Mouse (Mus musculus) forebrain, embryonic 14.5 days (tissue): ENCODE measurements around the gene Unc79. TPM values are rescaled to one million over a fixed set of nuclear protein-coding genes. Genes with fewer than 3 reads are reported as not detected.

Source experiments
- ATAC-seq: fragments of 200-750 bp; cut with Nextera tagmentation; 2 replicates; pipeline ENCODE4 v1.8.0; 2017; ENCODE audit warnings: mild to moderate bottlenecking, moderate library complexity
- DNase-seq: peaks from one replicate; pipeline ENCODE4 v3.0.0-alpha.2; 2015; ENCODE audit warnings: low spot score
- H3K27ac ChIP-seq: fragments of 300-500 bp; sonication (generic); 2 replicates; pipeline ENCODE4 v1.5.1; 2014; ENCODE audit warnings: low read depth, mild to moderate bottlenecking, control low read depth, low read length, moderate library complexity
- H3K27me3 ChIP-seq: fragments of 300-500 bp; sonication (generic); replicated peaks from 2 replicates; pipeline ENCODE4 v1.6.1; 2014; ENCODE audit warnings: low read length, control low read depth, mixed read lengths; ENCODE audit not compliant: control insufficient read depth, insufficient read depth
- H3K36me3 ChIP-seq: fragments of 300-500 bp; sonication (generic); 2 replicates; pipeline ENCODE4 v1.6.1; 2014; ENCODE audit warnings: low read length, control low read depth; ENCODE audit not compliant: control insufficient read depth, insufficient read depth
- H3K4me1 ChIP-seq: fragments of 300-500 bp; sonication (generic); 2 replicates; pipeline ENCODE4 v1.6.1; 2014; ENCODE audit warnings: antibody characterized with exemption, low read length, control low read depth; ENCODE audit not compliant: control insufficient read depth, insufficient read depth
- H3K4me2 ChIP-seq: fragments of 300-500 bp; sonication (generic); 2 replicates; pipeline ENCODE4 v1.6.1; 2014; ENCODE audit warnings: mild to moderate bottlenecking, control low read depth, low read length
- H3K4me3 ChIP-seq: fragments of 300-500 bp; sonication (generic); 2 replicates; pipeline ENCODE4 v1.5.1; 2014; ENCODE audit warnings: low read depth, low read length, control low read depth
- H3K9ac ChIP-seq: fragments of 300-500 bp; sonication (generic); 2 replicates; pipeline ENCODE4 v1.6.1; 2014; ENCODE audit warnings: mild to moderate bottlenecking, low read length, control low read depth, moderate library complexity
- H3K9me3 ChIP-seq: fragments of 300-500 bp; sonication (generic); replicated peaks from 2 replicates; pipeline ENCODE4 v1.6.1; 2016; ENCODE audit warnings: low read length, control low read depth, mixed read lengths; ENCODE audit not compliant: control insufficient read depth
- WGBS: fragments of 180-500 bp; shearing (Covaris S2); extraction: QIAGEN DNeasy Blood & Tissue Kit; methylation state at CpG from one replicate; pipeline ENCODE4 v1.1.7; 2014; 5-methylcytosine and 5-hydroxymethylcytosine counted together
- polyA plus RNA-seq: library from polyadenylated mRNA; unstranded; fragments of >200 nt; fragmentation: Nextera tagmentation; extraction: Ambion mirVana; gene quantifications from 2 replicates; pipeline ENCODE4 v1.2.1, GENCODE M21; 2014

Unc79 gene
- polyA plus RNA-seq, 1 experiment from 2014 or later: 6.0 TPM

GRCm38 (mm10) chr12:103091831-103092230 is 143.2 kb downstream of the Unc79 start:
- Histone ChIP-seq H3K9ac (no peak overlapping the region), H3K9me3 (no peaks in the 10 kb centered on the region), H3K4me2 (no peak overlapping the region), H3K4me1 (no peaks in the 10 kb centered on the region), H3K27ac (no peak overlapping the region), H3K36me3 (peaks cover 13% of the 10 kb centered on the region), H3K4me3 (no peak overlapping the region), H3K27me3 (no peaks in the 10 kb centered on the region)
- ATAC-seq (no peak), DNase-seq (no peak)
- WGBS: 91% methylated on average over 6 of the region's 6 CpGs

- H3K4me2 ChIP-seq: no peak overlapping the region
- no peak overlapping the region for H3K27ac ChIP-seq
Observed at GRCm38 (mm10) chr12:103095160-103095559, 146.5 kb downstream of the Unc79 start.

GRCm38 (mm10) chr12:103099185-103099584 is 150.5 kb downstream of the Unc79 start:
- H3K4me2 ChIP-seq: no peak overlapping the region
- 70% methylated on average over 1 of the region's 1 CpGs for WGBS
- no peaks in the 10 kb centered on the region for H3K27me3 ChIP-seq
- no peaks in the 10 kb centered on the region for H3K9me3 ChIP-seq
- no peak overlapping the region for H3K4me3 ChIP-seq
- no peaks in the 10 kb centered on the region for H3K4me1 ChIP-seq
- no peak for ATAC-seq
- H3K36me3 ChIP-seq: 0 out of 2 replicates have a peak, but pooled peaks cover 9% of the 10 kb centered on the region
- no peak overlapping the region for H3K9ac ChIP-seq
- H3K27ac ChIP-seq: no peak overlapping the region
- peak; percentile 26 for DNase-seq

More at GRCm38 (mm10) chr12:103095160-103095559, 146.5 kb downstream of the Unc79 start:
- peaks cover 13% of the 10 kb centered on the region for H3K36me3 ChIP-seq
- H3K9ac ChIP-seq: no peak overlapping the region
- H3K4me1 ChIP-seq: no peaks in the 10 kb centered on the region
- H3K27me3 ChIP-seq: no peaks in the 10 kb centered on the region
- no peaks in the 10 kb centered on the region for H3K9me3 ChIP-seq
- WGBS: 89% methylated on average over 5 of the region's 5 CpGs
- H3K4me3 ChIP-seq: no peak overlapping the region
- DNase-seq (no peak), ATAC-seq (no peak)

GRCm38 (mm10) chr12:103100088-103100487 is 151.4 kb downstream of the Unc79 start:
- H3K4me3 ChIP-seq: no peak overlapping the region
- no peak overlapping the region for H3K9ac ChIP-seq
- H3K4me1 ChIP-seq: no peaks in the 10 kb centered on the region
- ATAC-seq (no peak), DNase-seq (no peak)
- no peak overlapping the region for H3K27ac ChIP-seq
- peaks cover 13% of the 10 kb centered on the region for H3K36me3 ChIP-seq
- H3K4me2 ChIP-seq: no peak overlapping the region
- H3K27me3 ChIP-seq: no peaks in the 10 kb centered on the region
- no peaks in the 10 kb centered on the region for H3K9me3 ChIP-seq
- WGBS: 68% methylated on average over 5 of the region's 5 CpGs

- WGBS: 33% methylated on average over 2 of the region's 2 CpGs
- no peaks in the 10 kb centered on the region for H3K9me3 ChIP-seq
- no peaks in the 10 kb centered on the region for H3K27me3 ChIP-seq
- no peak overlapping the region for H3K9ac ChIP-seq
- H3K36me3 ChIP-seq: peaks cover 20% of the 10 kb centered on the region
- H3K4me1 ChIP-seq: no peaks in the 10 kb centered on the region
- H3K4me3 ChIP-seq: no peak overlapping the region
- DNase-seq (no peak), ATAC-seq (no peak)
- no peak overlapping the region for H3K4me2 ChIP-seq
- H3K27ac ChIP-seq: no peak overlapping the region
Observed at GRCm38 (mm10) chr12:103103041-103103440, 154.4 kb downstream of the Unc79 start.

- peaks cover 21% of the 10 kb centered on the region for H3K36me3 ChIP-seq
- no peak overlapping the region for H3K4me3 ChIP-seq
- WGBS: 28% methylated on average over 5 of the region's 5 CpGs
- no peak overlapping the region for H3K27ac ChIP-seq
- no peak overlapping the region for H3K4me2 ChIP-seq
- no peaks in the 10 kb centered on the region for H3K27me3 ChIP-seq
- DNase-seq: no peak
- no peaks in the 10 kb centered on the region for H3K4me1 ChIP-seq
- no peak overlapping the region for H3K9ac ChIP-seq
- no peak for ATAC-seq
- no peaks in the 10 kb centered on the region for H3K9me3 ChIP-seq
Observed at GRCm38 (mm10) chr12:103103601-103104000, 154.9 kb downstream of the Unc79 start.

GRCm38 (mm10) chr12:103109301-103109700 is 160.6 kb downstream of the Unc79 start:
- no peaks in the 10 kb centered on the region for H3K9me3 ChIP-seq
- no peaks in the 10 kb centered on the region for H3K27me3 ChIP-seq
- WGBS: 91% methylated on average over 7 of the region's 7 CpGs
- H3K4me3 ChIP-seq: no peak overlapping the region
- no peak overlapping the region for H3K9ac ChIP-seq
- no peak overlapping the region for H3K27ac ChIP-seq
- ATAC-seq: no peak
- peaks cover 38% of the 10 kb centered on the region for H3K36me3 ChIP-seq
- H3K4me2 ChIP-seq: no peak overlapping the region
- no peak for DNase-seq
- H3K4me1 ChIP-seq: no peaks in the 10 kb centered on the region

GRCm38 (mm10) chr12:103116639-103117038 is 168.0 kb downstream of the Unc79 start:
- Histone ChIP-seq H3K27ac (no peak overlapping the region), H3K9ac (no peak overlapping the region), H3K4me1 (no peaks in the 10 kb centered on the region), H3K27me3 (no peaks in the 10 kb centered on the region), H3K4me2 (no peak overlapping the region), H3K4me3 (no peak overlapping the region), H3K36me3 (peaks cover 20% of the 10 kb centered on the region), H3K9me3 (no peaks in the 10 kb centered on the region)
- ATAC-seq (no peak), DNase-seq (no peak)
- whole genome bisulfite sequencing: 86% methylated on average over 8 of the region's 8 CpGs

- peaks cover 15% of the 10 kb centered on the region for H3K36me3 ChIP-seq
- 71% methylated on average over 10 of the region's 10 CpGs for WGBS
Observed at GRCm38 (mm10) chr12:103117517-103118193, 169.0 kb downstream of the Unc79 start.

More at GRCm38 (mm10) chr12:103117517-103118193, 169.0 kb downstream of the Unc79 start:
- H3K4me1 ChIP-seq: no peaks in the 10 kb centered on the region
- H3K4me2 ChIP-seq: no peak overlapping the region
- ATAC-seq: no peak
- no peak overlapping the region for H3K4me3 ChIP-seq
- H3K9ac ChIP-seq: no peak overlapping the region
- no peak for DNase-seq
- H3K9me3 ChIP-seq: no peaks in the 10 kb centered on the region
- H3K27ac ChIP-seq: no peak overlapping the region
- H3K27me3 ChIP-seq: no peaks in the 10 kb centered on the region
